Mouse (Mus musculus): ENCODE measurements around the gene Aldh1a7. TPM values are rescaled to one million over a fixed set of nuclear protein-coding genes. Genes with fewer than 3 reads are reported as not detected.
"Not testable (repeated sequence)": the region's sequence is repeated elsewhere in the genome, so short reads cannot be mapped to it uniquely, and the experiment has no call there.

Gene Aldh1a7
- total RNA-seq (2021) = under 1 TPM; 0.43 to 0.51 TPM
- long read RNA-seq, experiment 1 = 0 reads
- long read RNA-seq, experiment 2 = 0 reads

- DNase-seq (ENCODE audit: low spot score in 2 of 2) = no peak
These were observed at the start of gene Aldh1a7 for GRCm38 (mm10) chr19:20727381-20727780. Gene Aldh1a7 (minus strand): TSS chr19:20727562.

- no peak for DNase-seq (ENCODE audit: low spot score in 2 of 2)
These were observed 48.3 kb upstream of the Aldh1a7 start for GRCm38 (mm10) chr19:20775681-20776080.

GRCm38 (mm10) chr19:20773941-20774340 is 46.6 kb upstream of the Aldh1a7 start:
- no peak for DNase-seq (ENCODE audit: low spot score in 2 of 2)

GRCm38 (mm10) chr19:20764214-20764613 is 36.9 kb upstream of the Aldh1a7 start:
- peak in 1 of 2 experiments; percentile 58 for DNase-seq (ENCODE audit: low spot score in 2 of 2)

- no peak for DNase-seq (ENCODE audit: low spot score in 2 of 2)
These were observed 34.5 kb upstream of the Aldh1a7 start for GRCm38 (mm10) chr19:20761675-20762426.

GRCm38 (mm10) chr19:20761119-20761518 is 33.8 kb upstream of the Aldh1a7 start:
- DNase-seq (ENCODE audit: low spot score in 2 of 2) = no peak

GRCm38 (mm10) chr19:20744630-20745029 is 17.3 kb upstream of the Aldh1a7 start:
- no peak for DNase-seq (ENCODE audit: low spot score in 2 of 2)

GRCm38 (mm10) chr19:20728278-20728677 is 916 bp upstream of the Aldh1a7 start:
- peak in 1 of 2 experiments; percentile 14 for DNase-seq (ENCODE audit: low spot score in 2 of 2)

- no peak for DNase-seq (ENCODE audit: low spot score in 2 of 2)
These were observed 4.4 kb downstream of the Aldh1a7 start for GRCm38 (mm10) chr19:20722913-20723312.

- DNase-seq (ENCODE audit: low spot score in 2 of 2) = no peak
These were observed 7.1 kb downstream of the Aldh1a7 start for GRCm38 (mm10) chr19:20720298-20720697.

- DNase-seq (ENCODE audit: low spot score in 2 of 2) = no peak
These were observed 11.7 kb downstream of the Aldh1a7 start for GRCm38 (mm10) chr19:20715617-20716016.

GRCm38 (mm10) chr19:20715093-20715492 is 12.3 kb downstream of the Aldh1a7 start:
- DNase-seq (ENCODE audit: low spot score in 2 of 2) = no peak

GRCm38 (mm10) chr19:20714543-20714942 is 12.8 kb downstream of the Aldh1a7 start:
- DNase-seq (ENCODE audit: low spot score in 2 of 2) = no peak

GRCm38 (mm10) chr19:20707159-20707558 is 20.2 kb downstream of the Aldh1a7 start:
- DNase-seq (ENCODE audit: low spot score in 2 of 2) = no peak

GRCm38 (mm10) chr19:20706747-20707146 is 20.6 kb downstream of the Aldh1a7 start:
- no peak for DNase-seq (ENCODE audit: low spot score in 2 of 2)

GRCm38 (mm10) chr19:20702074-20702473 is 25.3 kb downstream of the Aldh1a7 start:
- no peak for DNase-seq (ENCODE audit: low spot score in 2 of 2)

GRCm38 (mm10) chr19:20677697-20678355 is 49.5 kb downstream of the Aldh1a7 start:
- DNase-seq (ENCODE audit: low spot score in 2 of 2) = no peak

GRCm38 (mm10) chr19:20654141-20654873 is 73.1 kb downstream of the Aldh1a7 start:
- DNase-seq (ENCODE audit: low spot score in 2 of 2) = no peak

- DNase-seq (ENCODE audit: low spot score in 2 of 2) = no peak
These were observed 74.2 kb downstream of the Aldh1a7 start for GRCm38 (mm10) chr19:20653082-20653676.

GRCm38 (mm10) chr19:20650008-20650407 is 77.4 kb downstream of the Aldh1a7 start:
- no peak for DNase-seq (ENCODE audit: low spot score in 2 of 2)

GRCm38 (mm10) chr19:20647496-20647895 is 79.9 kb downstream of the Aldh1a7 start:
- not testable (repeated sequence) for DNase-seq (ENCODE audit: low spot score in 2 of 2)
